Mouse (Mus musculus) liver, embryonic 11.5 days (tissue): Measurements from ENCODE around the gene Wdr18. TPM values are rescaled to one million over a fixed set of nuclear protein-coding genes. Genes with fewer than 3 reads are reported as not detected.

ENCODE experiments used
- ATAC-seq: fragments of 200-750 bp; cut with Nextera tagmentation; replicated peaks from 2 replicates; pipeline ENCODE4 v1.8.0; 2017; ENCODE audit warnings: moderate number of reproducible peaks, mild to moderate bottlenecking, moderate TSS enrichment, moderate library complexity; ENCODE audit not compliant: low FRiP score
- DNase-seq: peaks from one replicate; pipeline ENCODE4 v3.0.0-alpha.2; 2017; ENCODE audit warnings: low spot score
- H3K27ac ChIP-seq: fragments of 300-500 bp; sonication (generic); 2 replicates; pipeline ENCODE4 v1.5.1; 2014; ENCODE audit warnings: mild to moderate bottlenecking, low read depth, low read length, control low read depth
- H3K27me3 ChIP-seq: fragments of 300-500 bp; sonication (generic); replicated peaks from 2 replicates; pipeline ENCODE4 v1.6.1; 2014; ENCODE audit warnings: low read length, mixed read lengths; ENCODE audit not compliant: control insufficient read depth, insufficient read depth
- H3K36me3 ChIP-seq: fragments of 300-500 bp; sonication (generic); 2 replicates; pipeline ENCODE4 v1.6.1; 2014; ENCODE audit warnings: mild to moderate bottlenecking, low read length, moderate library complexity, mixed read lengths; ENCODE audit not compliant: control insufficient read depth, insufficient read depth
- H3K4me1 ChIP-seq: fragments of 300-500 bp; sonication (generic); replicated peaks from 2 replicates; pipeline ENCODE4 v1.6.1; 2014; ENCODE audit warnings: low read length, mixed read lengths; ENCODE audit not compliant: control insufficient read depth, insufficient read depth
- H3K4me2 ChIP-seq: fragments of 300-500 bp; sonication (generic); 2 replicates; pipeline ENCODE4 v1.6.1; 2014; ENCODE audit warnings: mild to moderate bottlenecking, control low read depth, moderate library complexity
- H3K4me3 ChIP-seq: fragments of 300-500 bp; sonication (generic); 2 replicates; pipeline ENCODE4 v1.5.1; 2014; ENCODE audit warnings: low read depth, low read length, control low read depth
- H3K9ac ChIP-seq: fragments of 300-500 bp; sonication (generic); 2 replicates; pipeline ENCODE4 v1.6.1; 2014; ENCODE audit warnings: low read depth, low read length, control low read depth
- H3K9me3 ChIP-seq: fragments of 300-500 bp; sonication (generic); 2 replicates; pipeline ENCODE4 v1.6.1; 2016; ENCODE audit warnings: low read length, inconsistent platforms, mixed read lengths; ENCODE audit not compliant: control insufficient read depth
- whole genome bisulfite sequencing: fragments of 180-500 bp; shearing (Covaris S2); extraction: QIAGEN DNeasy Blood & Tissue Kit; methylation state at CpG from one replicate; pipeline ENCODE4 v1.1.7; 2014; 5-methylcytosine and 5-hydroxymethylcytosine counted together
- polyA plus RNA-seq: library from polyadenylated mRNA; unstranded; fragments of >200 nt; fragmentation: Nextera tagmentation; extraction: Ambion mirVana; gene quantifications from 2 replicates; pipeline ENCODE4 v1.2.1, GENCODE M21; 2014

The Wdr18 gene
- polyA plus RNA-seq, 1 experiment from 2014 or later = 164 TPM

- Histone ChIP-seq H3K9me3 (no peaks in the 10 kb centered on the region), H3K4me1 (peaks cover 59% of the 10 kb centered on the region), H3K4me3 (no peak overlapping the region), H3K4me2 (peak overlapping the region; percentile 25; the same call in 1 of the 2 replicates), H3K27me3 (no peaks in the 10 kb centered on the region), H3K36me3 (peaks cover 23% of the 10 kb centered on the region), H3K27ac (0 out of 2 replicates have a peak overlapping the region, but pooled peaks have one; percentile 11), H3K9ac (no peak overlapping the region)
- no peak for ATAC-seq
- 76% methylated on average over 9 of the region's 9 CpGs for WGBS
- DNase-seq = no peak
Observed at GRCm38 (mm10) chr10:79931797-79932196, 28.2 kb upstream of the Wdr18 start.

- Histone ChIP-seq H3K27me3 (no peaks in the 10 kb centered on the region), H3K36me3 (peaks cover 23% of the 10 kb centered on the region), H3K4me3 (no peak overlapping the region), H3K4me1 (peaks cover 67% of the 10 kb centered on the region), H3K9ac (peak overlapping the region; percentile 35; the same call in 1 of the 2 replicates), H3K4me2 (peak overlapping the region; percentile 31), H3K9me3 (no peaks in the 10 kb centered on the region), H3K27ac (0 out of 2 replicates have a peak overlapping the region, but pooled peaks have one; percentile 39)
- ATAC-seq = no peak
- WGBS = 50% methylated on average over 8 of the region's 8 CpGs
- no peak for DNase-seq
Observed at GRCm38 (mm10) chr10:79932736-79933135, 27.2 kb upstream of the Wdr18 start.

GRCm38 (mm10) chr10:79933145-79933679 is 26.7 kb upstream of the Wdr18 start:
- peaks cover 72% of the 10 kb centered on the region for H3K4me1 ChIP-seq

GRCm38 (mm10) chr10:79933861-79934260 is 26.1 kb upstream of the Wdr18 start:
- Histone ChIP-seq H3K4me1 (peaks cover 77% of the 10 kb centered on the region), H3K4me2 (no peak overlapping the region), H3K4me3 (no peak overlapping the region), H3K27me3 (no peaks in the 10 kb centered on the region), H3K9me3 (no peaks in the 10 kb centered on the region), H3K27ac (no peak overlapping the region), H3K9ac (no peak overlapping the region), H3K36me3 (peaks cover 25% of the 10 kb centered on the region)
- WGBS = 79% methylated on average over 6 of the region's 6 CpGs
- DNase-seq (no peak), ATAC-seq (no peak)

More at GRCm38 (mm10) chr10:79933145-79933679, 26.7 kb upstream of the Wdr18 start:
- Histone ChIP-seq H3K27ac (0 out of 2 replicates have a peak overlapping the region, but pooled peaks have one; percentile 39), H3K27me3 (no peaks in the 10 kb centered on the region), H3K4me2 (no peak overlapping the region), H3K4me3 (no peak overlapping the region), H3K9me3 (no peaks in the 10 kb centered on the region), H3K36me3 (peaks cover 23% of the 10 kb centered on the region), H3K9ac (0 out of 2 replicates have a peak overlapping the region, but pooled peaks have one; percentile 5)
- 69% methylated on average over 9 of the region's 9 CpGs for WGBS
- DNase-seq (no peak), ATAC-seq (no peak)

GRCm38 (mm10) chr10:79934272-79934721 is 25.7 kb upstream of the Wdr18 start:
- Histone ChIP-seq H3K27ac (no peak overlapping the region), H3K9ac (no peak overlapping the region), H3K4me2 (no peak overlapping the region), H3K4me3 (no peak overlapping the region), H3K36me3 (peaks cover 25% of the 10 kb centered on the region), H3K27me3 (no peaks in the 10 kb centered on the region), H3K4me1 (peaks cover 76% of the 10 kb centered on the region), H3K9me3 (no peaks in the 10 kb centered on the region)
- ATAC-seq = no peak
- no peak for DNase-seq
- 74% methylated on average over 13 of the region's 13 CpGs for WGBS

- Histone ChIP-seq H3K27ac (peak overlapping the region; percentile 21; the same call in 1 of the 2 replicates), H3K9me3 (no peaks in the 10 kb centered on the region), H3K27me3 (no peaks in the 10 kb centered on the region), H3K9ac (no peak overlapping the region), H3K4me3 (no peak overlapping the region), H3K36me3 (peaks cover 25% of the 10 kb centered on the region), H3K4me1 (peaks cover 76% of the 10 kb centered on the region), H3K4me2 (no peak overlapping the region)
- no peak for DNase-seq
- no peak for ATAC-seq
- 90% methylated on average over 16 of the region's 16 CpGs for WGBS
Observed at GRCm38 (mm10) chr10:79934794-79935569, 25.0 kb upstream of the Wdr18 start.

GRCm38 (mm10) chr10:79936284-79936910 is 23.6 kb upstream of the Wdr18 start:
- no peaks in the 10 kb centered on the region for H3K9me3 ChIP-seq
- ATAC-seq (no peak), DNase-seq (no peak)
- H3K27ac ChIP-seq = peak overlapping the region; percentile 36; the same call in 1 of the 2 replicates
- no peaks in the 10 kb centered on the region for H3K27me3 ChIP-seq
- no peak overlapping the region for H3K4me3 ChIP-seq
- peaks cover 22% of the 10 kb centered on the region for H3K36me3 ChIP-seq
- H3K4me1 ChIP-seq = peaks cover 73% of the 10 kb centered on the region
- WGBS = 67% methylated on average over 10 of the region's 10 CpGs
- no peak overlapping the region for H3K9ac ChIP-seq
- no peak overlapping the region for H3K4me2 ChIP-seq

- DNase-seq (no peak), ATAC-seq (0 out of 2 replicates have a peak, but pooled peaks have one; percentile 17)
- Histone ChIP-seq H3K4me1 (peaks cover 71% of the 10 kb centered on the region), H3K4me2 (peak overlapping the region; percentile 6; the same call in 1 of the 2 replicates), H3K36me3 (peaks cover 19% of the 10 kb centered on the region), H3K4me3 (no peak overlapping the region), H3K27ac (peak overlapping the region; percentile 36), H3K9me3 (no peaks in the 10 kb centered on the region), H3K9ac (peak overlapping the region; percentile 34; the same call in 1 of the 2 replicates), H3K27me3 (no peaks in the 10 kb centered on the region)
- 75% methylated on average over 27 of the region's 27 CpGs for WGBS
Observed at GRCm38 (mm10) chr10:79936911-79937441, 23.0 kb upstream of the Wdr18 start.
